Mouse (Mus musculus): ENCODE data around the gene Gm17267.
"Not testable (repeated sequence)": the region's sequence is repeated elsewhere in the genome, so short reads cannot be mapped to it uniquely, and the experiment has no call there.

The Gm17267 gene

GRCm38 (mm10) chrX:126017257-126017656, at the start of gene Gm17267:
Gene Gm17267, plus strand, starts transcription at chrX:126017557.
- not testable (repeated sequence) for DNase-seq (ENCODE audit: low spot score in 2 of 2)
